Mouse (Mus musculus) bone marrow macrophage, adult 2 months (primary cell): ENCODE data around the gene Sumf1.

Source experiments
- CTCF ChIP-seq: IDR thresholded peaks from 2 replicates; pipeline ENCODE4 v1.5.1; 2012; ENCODE audit warnings: low read depth, mild to moderate bottlenecking, low read length, moderate library complexity
- POLR2A ChIP-seq: IDR thresholded peaks from 2 replicates; pipeline ENCODE4 v1.6.1; 2012; ENCODE audit warnings: mild to moderate bottlenecking, low read depth, low read length, borderline replicate concordance

DNA sequence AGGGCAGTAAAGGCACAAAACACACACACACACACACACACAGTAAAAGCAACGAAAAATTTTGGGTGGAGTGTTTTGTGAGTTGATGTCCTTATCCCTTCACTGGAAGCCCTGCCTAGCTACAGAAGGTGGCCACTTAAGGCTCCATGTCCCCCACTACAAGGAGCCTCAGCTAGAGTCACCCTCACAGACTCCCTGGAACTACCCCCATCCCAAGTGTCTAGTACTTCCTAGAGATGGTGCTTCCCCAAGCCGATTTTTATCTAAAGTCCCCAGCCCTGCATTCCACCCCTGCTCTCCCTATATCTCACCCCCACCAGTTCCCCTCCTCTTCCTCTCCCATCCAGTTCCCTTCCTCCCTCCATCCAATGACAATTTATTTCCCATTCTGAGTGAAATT lies 19.8 kb downstream of the Sumf1 start:
- no peak for TF ChIP-seq CTCF
- no peak for TF ChIP-seq POLR2A
